Mouse (Mus musculus) CH12.LX (cell line): ENCODE results near the gene Defb9. TPM values are rescaled to one million over a fixed set of nuclear protein-coding genes. Genes with fewer than 3 reads are reported as not detected.

Experiments used
- polyA plus RNA-seq: library from polyadenylated mRNA; unstranded; fragments of >175 nt; gene quantifications from 2 replicates; pipeline ENCODE4 v1.2.1, GENCODE M21; 2012; ENCODE audit warnings: low read depth; ENCODE audit not compliant: insufficient read length
- total RNA-seq, 2 experiments: library from RNA; depleted of rRNA; stranded (reverse); fragments of 300-350 nt in 1 of 2; fragments of >200 nt in 1 of 2; gene quantifications; 2 replicates each; pipeline ENCODE4 v1.2.3; 2012 to 2014

The Defb9 gene
- total and polyA plus RNA-seq, 3 experiments: not detected

Other genes starting within 250 kb of the Defb9 start
- gene Defa17, start 229.6 kb downstream of the Defb9 start, total RNA-seq (2012; rRNA removed): not detected in 2 replicates
- gene Defa17, start 229.6 kb downstream of the Defb9 start, total RNA-seq (2014; rRNA removed): not detected in 2 replicates
- gene Defa17, start 229.6 kb downstream of the Defb9 start, polyA plus RNA-seq: not detected in 2 replicates
- gene Defa34, start 219.6 kb downstream of the Defb9 start, total RNA-seq (2012; rRNA removed): not detected in 2 replicates
- gene Defa34, start 219.6 kb downstream of the Defb9 start, total RNA-seq (2014; rRNA removed): not detected in 2 replicates
- gene Defa34, start 219.6 kb downstream of the Defb9 start, polyA plus RNA-seq: not detected in 2 replicates
- not detected in 2 replicates for gene AY761184, start 181.8 kb downstream of the Defb9 start, total RNA-seq (2012; rRNA removed)
- not detected in 2 replicates for gene AY761184, start 181.8 kb downstream of the Defb9 start, total RNA-seq (2014; rRNA removed)
- gene AY761184, start 181.8 kb downstream of the Defb9 start, polyA plus RNA-seq: not detected in 2 replicates
- not detected in 2 replicates for gene Defa24, start 150.9 kb downstream of the Defb9 start, total RNA-seq (2012; rRNA removed)
- not detected in 2 replicates for gene Defa24, start 150.9 kb downstream of the Defb9 start, total RNA-seq (2014; rRNA removed)
- not detected in 2 replicates for gene Defa24, start 150.9 kb downstream of the Defb9 start, polyA plus RNA-seq
- not detected in 2 replicates for gene Defb50, start 61.9 kb downstream of the Defb9 start, total RNA-seq (2012; rRNA removed)
- gene Defb50, start 61.9 kb downstream of the Defb9 start, total RNA-seq (2014; rRNA removed): not detected in 2 replicates
- not detected in 2 replicates for gene Defb50, start 61.9 kb downstream of the Defb9 start, polyA plus RNA-seq
- gene Defb2, start 45.5 kb downstream of the Defb9 start, total RNA-seq (2012; rRNA removed): not detected in 2 replicates
- gene Defb2, start 45.5 kb downstream of the Defb9 start, total RNA-seq (2014; rRNA removed): not detected in 2 replicates
- not detected in 2 replicates for gene Defb2, start 45.5 kb downstream of the Defb9 start, polyA plus RNA-seq
- not detected in 2 replicates for gene Defb10, start 26.5 kb downstream of the Defb9 start, total RNA-seq (2012; rRNA removed)
- not detected in 2 replicates for gene Defb10, start 26.5 kb downstream of the Defb9 start, total RNA-seq (2014; rRNA removed)
- gene Defb10, start 26.5 kb downstream of the Defb9 start, polyA plus RNA-seq: not detected in 2 replicates
- gene Defb11, start 21.0 kb upstream of the Defb9 start, total RNA-seq (2012; rRNA removed): not detected in 2 replicates
- not detected in 2 replicates for gene Defb11, start 21.0 kb upstream of the Defb9 start, total RNA-seq (2014; rRNA removed)
- not detected in 2 replicates for gene Defb11, start 21.0 kb upstream of the Defb9 start, polyA plus RNA-seq
- not detected in 2 replicates for gene Defb15, start 47.3 kb upstream of the Defb9 start, total RNA-seq (2012; rRNA removed)
- not detected in 2 replicates for gene Defb15, start 47.3 kb upstream of the Defb9 start, total RNA-seq (2014; rRNA removed)
- gene Defb15, start 47.3 kb upstream of the Defb9 start, polyA plus RNA-seq: not detected in 2 replicates
- gene Defb35, start 52.9 kb upstream of the Defb9 start, total RNA-seq (2012; rRNA removed): not detected in 2 replicates
- gene Defb35, start 52.9 kb upstream of the Defb9 start, total RNA-seq (2014; rRNA removed): not detected in 2 replicates
- gene Defb35, start 52.9 kb upstream of the Defb9 start, polyA plus RNA-seq: not detected in 2 replicates
- gene Defb13, start 61.3 kb upstream of the Defb9 start, total RNA-seq (2012; rRNA removed): not detected in 2 replicates
- not detected in 2 replicates for gene Defb13, start 61.3 kb upstream of the Defb9 start, total RNA-seq (2014; rRNA removed)
- not detected in 2 replicates for gene Defb13, start 61.3 kb upstream of the Defb9 start, polyA plus RNA-seq
- gene Fam90a1a, start 73.3 kb upstream of the Defb9 start, total RNA-seq (2012; rRNA removed): not detected in 2 replicates
- gene Fam90a1a, start 73.3 kb upstream of the Defb9 start, total RNA-seq (2014; rRNA removed): not detected in 2 replicates
- gene Fam90a1a, start 73.3 kb upstream of the Defb9 start, polyA plus RNA-seq: not detected in 2 replicates
- gene Ccdc70, start 84.4 kb upstream of the Defb9 start, total RNA-seq (2012; rRNA removed): not detected in 2 replicates
- gene Ccdc70, start 84.4 kb upstream of the Defb9 start, total RNA-seq (2014; rRNA removed): not detected in 2 replicates
- gene Ccdc70, start 84.4 kb upstream of the Defb9 start, polyA plus RNA-seq: not detected in 2 replicates
- gene Atp7b, start 174.9 kb upstream of the Defb9 start, total RNA-seq (2012; rRNA removed): 2.9 and 3.1 TPM in 2 replicates
- 0.47 and 0.51 TPM in 2 replicates for gene Atp7b, start 174.9 kb upstream of the Defb9 start, total RNA-seq (2014; rRNA removed)
- gene Atp7b, start 174.9 kb upstream of the Defb9 start, polyA plus RNA-seq: 1.2 and 1.5 TPM in 2 replicates
- gene Alg11, start 175.3 kb upstream of the Defb9 start, total RNA-seq (2012; rRNA removed): 13.7 and 14.3 TPM in 2 replicates
- 14.3 and 16.1 TPM in 2 replicates for gene Alg11, start 175.3 kb upstream of the Defb9 start, total RNA-seq (2014; rRNA removed)
- gene Alg11, start 175.3 kb upstream of the Defb9 start, polyA plus RNA-seq: 10.9 and 11.9 TPM in 2 replicates
- not detected in 2 replicates for gene Nek5, start 239.6 kb upstream of the Defb9 start, total RNA-seq (2012; rRNA removed)
- gene Nek5, start 239.6 kb upstream of the Defb9 start, total RNA-seq (2014; rRNA removed): not detected in 2 replicates
- not detected in 2 replicates for gene Nek5, start 239.6 kb upstream of the Defb9 start, polyA plus RNA-seq